Mouse (Mus musculus) gastrocnemius, postnatal 25 days (tissue): ENCODE results near the gene Gm48551. TPM values are rescaled to one million over a fixed set of nuclear protein-coding genes. Genes with fewer than 3 reads are reported as not detected.

Experiments
- DNase-seq: peaks from one replicate; pipeline ENCODE4 v3.0.0; 2022
- total RNA-seq, 2 experiments: library from RNA; stranded (reverse); gene quantifications; 1 replicate in 1 of 2; 2 replicates in 1 of 2; pipeline ENCODE4 v1.2.3; 2021

Gm48551 gene
- total RNA-seq, 2 experiments from 2014 or later: 0.78 to 1.0 TPM

DNA sequence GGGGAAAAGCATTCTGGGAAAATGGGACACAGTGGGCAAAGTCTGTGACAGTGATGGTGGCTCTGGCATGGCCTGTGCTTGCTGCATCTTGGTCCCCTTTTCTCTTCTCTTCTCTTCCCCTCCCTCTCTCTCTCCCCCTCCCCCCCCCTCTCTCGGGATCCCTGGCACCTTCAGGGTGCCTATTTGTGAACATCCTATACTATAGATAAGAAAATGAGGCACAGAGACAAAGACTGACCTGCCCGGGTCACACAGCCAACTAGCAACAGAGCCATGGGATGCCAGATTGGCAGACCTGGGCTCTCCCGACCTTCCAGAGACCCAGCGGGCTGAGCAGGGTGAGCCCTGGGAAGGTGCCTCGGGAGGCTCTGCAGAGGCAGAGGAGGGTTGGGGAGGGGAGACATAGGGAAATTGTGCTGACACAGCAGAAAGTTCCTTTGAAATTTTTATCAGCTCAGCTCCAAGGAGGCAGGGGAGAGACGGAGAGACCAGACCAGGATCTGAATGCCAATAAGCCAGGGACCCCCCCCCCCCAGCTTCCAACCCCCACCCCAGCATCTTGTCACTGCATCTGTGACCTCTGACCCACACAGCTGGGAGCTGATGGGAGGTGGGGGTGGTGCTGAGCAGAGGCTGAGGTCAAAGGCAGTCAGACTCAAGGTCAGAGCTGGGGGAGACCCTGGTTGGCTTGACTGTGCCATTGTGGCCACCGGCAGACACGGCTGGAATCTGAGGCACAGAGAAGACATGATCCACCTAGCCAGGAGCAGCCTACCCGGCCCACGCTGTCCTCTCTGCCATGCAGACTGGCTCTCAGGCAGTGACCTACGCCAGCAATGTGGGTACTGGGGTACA, 34.2 kb downstream of the Gm48551 start:
- DNase-seq: peak; percentile 7

DNA sequence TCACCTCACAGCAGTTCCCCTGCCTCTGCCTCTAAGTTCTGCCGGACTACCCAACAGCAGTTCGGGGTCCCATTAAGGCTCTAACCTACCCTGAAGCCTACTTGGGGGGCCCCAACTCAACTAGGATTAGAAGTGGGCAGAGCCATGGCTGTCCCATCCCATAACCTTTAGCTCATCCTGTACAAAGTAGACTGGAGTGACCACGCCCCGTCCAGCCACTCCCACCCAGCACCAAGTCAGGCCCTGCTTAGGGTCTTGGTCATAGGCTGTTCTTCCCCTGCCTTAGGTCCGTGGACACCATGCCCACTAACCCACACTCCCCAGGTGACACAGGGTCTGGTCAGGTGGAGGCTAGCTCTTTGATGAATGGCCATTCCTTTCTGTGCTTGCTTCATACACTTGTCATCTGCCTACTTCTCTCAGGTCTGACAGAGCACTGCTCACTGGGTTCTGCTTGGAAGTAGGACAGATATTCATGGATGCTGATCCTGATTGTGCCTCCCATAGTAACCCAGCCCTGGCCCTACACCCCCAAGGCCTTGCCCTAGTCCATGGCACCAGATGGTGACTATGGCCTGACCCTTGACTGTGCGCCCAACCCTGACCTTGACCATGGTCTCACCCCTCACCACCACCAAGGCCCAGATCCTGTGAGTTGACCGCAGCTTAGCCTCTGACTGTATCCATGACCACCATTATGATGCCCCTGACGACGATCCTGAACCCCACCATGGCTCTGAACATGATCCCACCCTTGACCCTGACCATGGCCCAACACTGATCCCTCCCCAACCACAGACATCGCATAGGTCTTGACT, 35.1 kb downstream of the Gm48551 start:
- peak; percentile 13 for DNase-seq

DNA sequence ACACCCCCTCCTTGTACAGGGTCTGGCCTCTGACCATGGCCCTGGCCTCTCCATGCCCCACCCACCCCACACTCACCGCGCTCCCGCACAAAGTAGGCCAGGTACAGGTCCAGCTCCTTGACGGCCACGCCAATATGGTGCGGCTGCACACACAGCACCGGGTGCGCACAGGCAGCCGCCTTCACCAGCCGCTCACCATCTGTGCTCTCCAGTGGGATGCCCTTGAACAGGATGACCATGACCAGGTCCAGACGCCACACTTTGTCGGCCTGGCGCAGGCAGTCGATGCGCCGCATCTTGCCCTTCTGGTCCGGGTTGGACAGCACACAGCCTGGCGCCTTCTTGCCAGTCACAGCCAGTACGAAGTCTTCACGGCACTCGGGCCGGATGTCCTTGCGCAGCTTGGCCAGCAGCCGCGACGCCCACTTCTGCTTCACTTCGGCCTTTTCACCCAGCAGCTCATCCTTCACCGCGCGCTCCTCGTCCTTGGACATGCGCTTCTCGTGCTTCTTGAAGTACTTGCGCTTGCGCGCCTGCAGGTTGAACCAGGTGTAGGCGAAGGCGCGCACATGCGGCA, 36.0 kb downstream of the Gm48551 start:
- DNase-seq: peak; percentile 26

DNA sequence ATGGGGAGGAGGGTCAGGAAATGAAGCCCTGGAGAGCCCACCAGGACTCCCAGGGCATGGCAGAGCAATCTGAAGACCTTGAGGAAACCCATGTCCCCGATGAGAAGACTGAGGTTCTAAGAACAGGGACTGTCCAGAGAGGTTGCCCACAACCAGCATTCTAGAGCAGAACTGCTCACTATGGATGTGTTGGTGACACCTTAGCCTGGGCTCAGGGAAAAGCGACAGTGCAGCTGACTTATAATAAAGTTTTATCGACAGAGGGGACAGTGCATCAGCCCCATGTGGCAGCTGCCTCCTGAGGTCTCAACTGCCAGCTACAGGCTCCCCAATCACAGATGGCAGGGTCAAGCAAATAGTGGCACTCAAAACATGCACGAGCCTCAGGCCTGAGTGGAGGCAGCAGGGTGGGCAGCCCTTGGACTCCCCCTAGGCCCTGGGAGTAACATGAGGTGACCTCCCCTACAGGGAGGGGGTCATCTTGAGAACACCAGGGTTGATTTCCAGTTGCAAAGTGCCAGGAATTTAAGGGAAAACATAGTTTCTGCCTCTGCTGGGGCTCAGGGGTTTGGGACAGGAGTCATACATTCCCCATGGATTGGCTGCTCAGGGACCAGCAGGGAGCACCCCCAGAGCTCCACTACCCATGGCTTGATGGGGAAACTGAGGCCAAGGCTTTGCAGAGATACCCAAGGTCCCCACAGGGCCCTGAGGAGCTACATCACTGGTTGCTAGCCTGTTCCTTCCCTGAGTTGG, 37.0 kb downstream of the Gm48551 start:
- DNase-seq: peak; percentile 9

DNA sequence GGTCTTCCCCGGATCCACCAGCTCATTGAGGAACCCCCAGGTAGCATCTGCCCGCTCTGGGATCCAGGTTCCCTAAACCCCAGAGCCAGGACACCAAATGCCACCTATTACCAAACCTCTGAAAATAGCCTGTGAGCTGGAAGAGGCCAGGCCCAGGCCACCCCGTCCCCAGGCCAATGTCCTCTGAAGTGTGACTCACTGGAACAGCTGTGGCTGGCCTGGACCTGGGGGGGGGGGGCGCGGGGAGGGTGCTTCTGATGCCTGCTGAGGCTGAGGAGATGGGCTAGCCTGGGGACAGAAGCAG, 37.5 kb downstream of the Gm48551 start:
- DNase-seq: peak; percentile 85

DNA sequence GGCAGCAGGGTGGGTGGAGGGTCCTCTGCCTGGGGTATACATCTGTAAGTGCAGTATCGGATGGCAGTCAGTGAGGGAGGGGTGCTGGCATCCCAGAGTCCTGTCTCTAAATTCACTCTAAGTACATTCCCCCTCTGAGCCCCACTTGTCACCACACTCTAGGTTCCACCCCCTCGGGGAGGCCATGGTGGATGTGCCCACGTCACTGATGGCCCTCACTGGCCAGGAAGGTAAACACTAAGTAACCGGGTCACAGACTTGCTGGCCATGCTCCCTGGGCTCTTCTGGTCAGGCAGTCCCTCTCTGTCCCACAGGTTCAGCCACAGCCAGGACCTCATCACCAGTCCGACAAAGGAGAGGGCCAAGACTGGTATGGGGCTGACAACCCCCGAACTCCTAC, 37.9 kb downstream of the Gm48551 start:
- DNase-seq: peak; percentile 65

DNA sequence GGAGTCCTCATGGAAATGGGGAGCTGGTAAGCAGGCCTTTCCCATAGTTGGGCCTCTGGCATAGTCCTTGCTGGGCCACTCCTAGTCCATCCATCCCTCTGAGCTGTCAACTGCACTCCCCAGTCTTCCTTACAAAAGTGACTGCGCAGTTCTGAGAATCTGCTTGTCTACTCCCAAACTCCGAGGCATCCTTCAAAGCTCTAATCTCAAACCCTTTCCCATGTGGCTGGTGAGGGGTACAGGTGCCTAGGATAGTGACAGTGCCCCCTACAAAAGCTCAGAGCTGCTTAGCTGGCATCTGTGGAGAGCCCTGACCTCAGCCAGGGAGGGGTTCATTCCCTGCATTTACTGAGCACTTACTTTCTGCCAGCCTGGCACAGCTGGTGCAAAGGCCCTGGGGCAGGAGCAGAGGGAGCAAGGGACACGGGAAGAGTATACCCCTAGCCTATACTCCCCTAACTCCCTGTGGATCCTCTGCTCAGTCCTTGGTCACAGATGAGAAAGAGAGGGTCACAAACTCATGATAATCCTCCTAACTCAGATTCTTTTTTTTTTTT, 38.5 kb downstream of the Gm48551 start:
- no peak for DNase-seq

DNA sequence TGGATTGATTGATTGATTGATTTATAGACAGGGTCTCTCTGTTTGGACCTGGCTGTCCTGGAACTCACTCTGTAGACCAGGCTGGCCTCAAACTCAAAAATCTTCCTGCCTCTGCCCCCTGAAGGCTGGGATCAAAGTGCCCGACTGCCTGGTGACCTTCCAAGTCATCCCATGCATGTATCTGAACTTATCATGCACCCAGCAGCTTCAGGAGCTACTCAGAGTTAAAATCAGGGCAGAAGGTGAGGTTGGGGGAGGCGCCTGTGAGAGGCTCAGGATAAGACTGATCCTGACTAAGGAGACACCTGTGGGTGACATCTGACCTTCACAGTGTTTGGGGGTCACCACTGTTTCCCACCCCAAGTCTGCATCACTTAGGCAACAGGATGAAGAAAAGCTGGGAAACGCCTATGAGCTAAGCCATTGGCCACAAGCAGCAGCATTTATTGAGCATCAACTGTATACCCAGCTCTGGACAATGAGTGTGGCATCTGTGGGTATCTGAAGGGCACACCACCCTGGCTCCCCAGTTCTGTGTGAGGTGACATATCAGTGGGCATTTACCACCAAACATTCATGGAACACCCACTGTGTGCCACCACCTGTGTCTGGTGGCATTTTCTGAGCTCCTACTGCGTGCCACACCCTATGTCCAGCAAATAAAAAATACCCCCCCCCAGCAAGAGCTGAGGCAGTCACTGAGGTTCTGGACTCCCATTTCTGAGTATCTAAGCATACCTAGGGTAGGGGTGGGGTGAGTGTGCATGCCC, 39.4 kb downstream of the Gm48551 start:
- DNase-seq: peak; percentile 7

DNA sequence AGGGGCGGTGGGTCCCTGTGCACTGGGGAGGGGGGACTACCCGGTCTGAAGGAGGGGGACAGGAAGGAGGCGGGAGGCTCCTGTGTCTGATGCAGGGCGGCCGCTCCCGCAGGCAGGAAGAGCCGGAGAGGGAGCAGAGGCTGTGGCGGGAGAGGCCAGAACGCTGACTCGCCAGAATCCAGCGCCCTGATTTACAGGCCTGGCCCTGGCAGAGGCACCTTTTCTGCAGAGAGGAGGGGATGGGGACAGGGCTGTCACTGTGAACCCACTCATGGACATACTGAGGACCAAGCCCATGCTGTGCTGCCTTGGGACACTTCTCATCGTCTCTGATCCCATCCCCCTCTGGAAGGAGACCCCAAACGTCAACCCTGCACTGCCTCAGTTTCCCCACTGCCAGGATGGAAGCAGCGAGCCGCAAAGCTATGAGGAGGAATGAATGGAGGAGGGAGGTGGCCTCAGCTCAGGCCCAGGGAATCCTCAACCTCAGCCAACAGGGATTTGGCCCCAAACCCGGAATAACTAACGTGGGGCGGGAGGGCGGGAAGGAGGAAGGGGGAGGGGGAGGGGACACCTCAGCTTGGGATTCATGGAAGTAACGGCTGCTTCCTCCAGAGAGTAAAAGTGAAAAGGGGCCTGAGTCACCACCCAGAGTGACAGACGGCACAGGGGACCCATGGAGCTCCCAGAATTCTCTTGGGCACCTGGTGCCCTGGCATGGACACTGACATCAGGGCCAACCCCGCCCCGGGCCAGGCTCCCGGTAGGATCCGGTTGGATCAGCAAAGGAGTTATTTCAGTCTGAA, 40.2 kb downstream of the Gm48551 start:
- DNase-seq: peak; percentile 88

DNA sequence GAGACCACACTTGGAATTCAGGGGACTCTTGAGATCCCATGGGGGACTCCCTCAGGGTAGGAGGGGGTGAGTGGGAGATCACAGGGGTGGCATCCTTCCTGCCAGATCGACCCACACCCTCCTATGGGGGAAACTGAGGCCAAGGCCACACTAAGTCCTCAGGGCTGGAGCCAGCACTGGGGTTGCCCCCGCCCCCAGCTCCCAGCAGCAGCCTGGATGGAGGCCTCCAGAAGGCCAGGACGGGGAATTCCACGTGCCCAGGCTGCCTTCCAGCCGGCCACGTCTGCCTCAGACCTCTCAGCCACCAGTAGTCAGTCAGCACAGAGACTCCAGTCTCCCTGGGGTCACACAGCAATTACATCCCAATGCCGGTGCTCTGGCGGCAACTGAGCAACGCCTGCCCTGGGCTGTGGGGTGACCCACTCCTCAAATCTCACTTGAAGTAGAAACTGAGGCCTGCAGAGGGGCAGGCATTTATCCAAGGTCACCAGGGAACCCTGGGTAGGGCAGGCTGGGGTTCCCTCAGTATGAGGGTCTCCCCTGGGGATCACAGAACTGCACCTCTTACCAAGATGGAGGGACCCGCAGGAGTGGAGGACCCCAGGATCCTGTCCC, 41.1 kb downstream of the Gm48551 start:
- DNase-seq: peak; percentile 79

DNA sequence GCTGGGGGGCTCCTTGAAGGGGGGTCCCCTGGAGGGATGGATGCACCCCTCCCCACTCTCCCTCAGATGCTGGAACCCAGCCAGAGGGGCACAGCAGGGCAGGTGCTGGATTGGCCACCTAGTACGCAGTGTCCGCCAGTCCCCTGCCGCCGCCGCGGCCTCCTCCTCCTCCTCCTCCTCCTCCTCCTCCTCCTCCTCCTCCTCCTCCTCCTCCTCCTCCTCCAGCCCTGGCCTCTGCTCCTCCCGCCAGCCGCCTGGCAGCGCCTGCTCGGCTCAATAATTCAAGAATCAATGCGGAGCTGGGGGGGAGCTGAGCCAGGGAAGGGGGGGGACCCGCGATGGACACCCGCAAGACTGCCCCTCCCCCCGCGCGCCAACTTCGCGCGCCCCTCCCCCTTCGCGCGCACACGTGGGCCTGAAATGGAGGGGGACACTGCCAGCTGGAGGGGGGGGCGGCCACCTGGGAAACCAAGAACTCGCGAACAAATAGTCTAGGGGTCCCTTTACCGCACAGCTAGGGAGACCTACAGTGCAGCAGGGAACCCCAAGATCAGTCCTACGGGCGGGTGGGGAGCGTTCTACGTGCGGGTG, 41.9 kb downstream of the Gm48551 start:
- DNase-seq: peak; percentile 69

DNA sequence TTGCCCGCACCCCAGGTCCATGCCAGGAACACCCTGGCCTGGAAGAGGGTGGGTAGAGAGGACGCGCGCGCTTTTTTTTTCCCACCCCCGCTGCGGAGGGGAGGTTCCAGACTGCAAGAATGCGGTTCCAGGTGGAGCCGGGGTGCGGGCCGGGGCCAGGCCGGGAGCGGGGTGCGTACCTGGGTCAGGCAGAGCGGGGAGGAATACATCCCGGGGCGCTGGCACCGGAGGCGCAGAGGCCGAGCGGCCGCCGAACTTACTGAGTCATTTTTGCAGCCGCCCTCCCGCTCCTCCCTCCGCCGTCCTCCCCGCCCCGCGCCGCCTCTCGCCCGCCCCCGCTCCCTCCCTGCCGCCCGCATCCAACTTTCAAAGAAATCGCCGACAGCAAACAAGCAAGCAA, 42.6 kb downstream of the Gm48551 start:
- DNase-seq: peak; percentile 82

DNA sequence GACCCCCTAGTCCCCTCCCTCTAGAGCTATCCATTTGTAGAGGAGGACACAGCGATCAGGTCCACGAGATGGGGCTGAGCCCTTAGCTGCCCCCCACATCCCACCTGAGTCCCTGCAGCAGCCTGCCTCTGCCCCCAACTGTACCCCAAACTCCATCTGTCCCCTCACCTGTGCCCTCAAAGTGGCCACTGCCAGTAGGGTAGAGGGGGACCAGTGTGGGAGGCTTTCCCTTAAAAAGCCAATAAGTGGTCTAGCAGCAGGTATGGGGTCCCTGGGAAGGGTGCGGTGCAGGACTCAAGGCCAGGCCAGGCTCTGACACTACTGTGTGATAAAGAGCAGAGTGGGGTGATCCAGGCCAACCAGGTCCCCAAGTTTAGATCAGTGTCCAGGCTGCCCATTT, 43.1 kb downstream of the Gm48551 start:
- DNase-seq: no peak

DNA sequence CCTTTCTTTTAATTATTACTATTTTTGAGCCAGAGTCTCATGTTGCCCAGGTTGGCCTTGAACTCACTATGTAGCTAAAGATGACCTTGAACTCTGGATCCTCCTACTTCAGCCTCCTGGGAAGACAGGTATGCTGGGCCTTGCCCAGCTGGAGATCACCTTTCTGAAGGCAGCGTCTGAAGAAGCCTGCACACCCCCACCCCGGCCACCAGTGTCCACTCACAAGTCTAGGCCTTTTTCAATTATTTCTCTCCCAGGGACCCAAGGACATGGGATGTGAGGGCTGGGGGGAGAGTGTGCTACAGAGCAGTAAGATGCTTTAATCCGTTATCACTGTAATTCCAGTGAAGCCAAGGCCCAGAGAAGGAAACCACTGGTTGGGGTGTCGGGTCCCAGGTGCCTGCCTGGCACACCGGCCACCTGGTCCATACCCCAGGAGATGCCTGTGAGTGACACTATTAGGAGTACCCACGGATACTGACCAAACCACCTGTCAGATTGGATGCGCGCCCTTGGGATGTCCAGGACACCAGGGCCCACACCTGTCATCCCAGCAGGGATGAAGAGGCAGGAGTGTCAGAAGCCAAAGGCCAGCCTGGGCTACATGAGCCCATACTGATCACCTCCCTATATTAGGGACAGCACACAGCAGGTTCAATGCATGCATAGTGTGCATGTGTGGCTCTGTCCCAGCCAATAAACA, 43.7 kb downstream of the Gm48551 start:
- no peak for DNase-seq

DNA sequence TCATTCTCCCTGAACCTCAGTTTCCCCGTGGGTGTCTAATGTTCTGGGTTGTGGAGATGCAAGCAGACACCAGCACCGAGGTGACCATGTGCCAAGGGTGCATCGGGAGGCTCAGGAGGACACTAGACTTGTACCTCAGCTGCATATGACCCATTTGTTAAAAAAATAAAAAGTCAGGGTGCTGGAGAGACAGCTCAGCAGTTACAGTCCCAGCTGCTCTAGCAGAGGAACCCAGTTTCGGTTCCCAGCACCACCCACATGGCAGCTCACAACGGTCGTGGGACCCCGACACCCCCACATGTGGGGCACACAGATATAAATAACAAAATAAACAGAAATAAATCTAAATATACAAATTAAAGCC, 44.2 kb downstream of the Gm48551 start:
- DNase-seq: no peak

DNA sequence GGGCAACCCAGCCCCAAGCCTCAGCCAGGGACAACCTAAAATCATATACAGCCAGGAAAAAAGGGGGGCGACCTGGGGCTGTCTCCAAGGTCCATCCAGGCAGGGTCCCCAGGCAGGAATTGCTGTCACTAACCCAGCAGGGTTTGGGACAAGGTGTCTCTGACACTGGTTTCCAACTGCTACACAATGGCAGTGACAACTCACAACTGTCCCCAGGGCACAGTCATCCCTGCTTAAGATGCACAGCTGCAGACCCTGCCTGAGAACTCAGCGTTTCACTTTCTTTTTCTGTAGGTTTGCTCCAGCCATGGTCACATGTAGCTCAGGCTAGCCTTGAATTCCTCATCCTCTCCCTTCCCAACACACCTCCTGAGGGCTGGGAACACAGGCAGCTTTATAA, 44.8 kb downstream of the Gm48551 start:
- peak; percentile 10 for DNase-seq

DNA sequence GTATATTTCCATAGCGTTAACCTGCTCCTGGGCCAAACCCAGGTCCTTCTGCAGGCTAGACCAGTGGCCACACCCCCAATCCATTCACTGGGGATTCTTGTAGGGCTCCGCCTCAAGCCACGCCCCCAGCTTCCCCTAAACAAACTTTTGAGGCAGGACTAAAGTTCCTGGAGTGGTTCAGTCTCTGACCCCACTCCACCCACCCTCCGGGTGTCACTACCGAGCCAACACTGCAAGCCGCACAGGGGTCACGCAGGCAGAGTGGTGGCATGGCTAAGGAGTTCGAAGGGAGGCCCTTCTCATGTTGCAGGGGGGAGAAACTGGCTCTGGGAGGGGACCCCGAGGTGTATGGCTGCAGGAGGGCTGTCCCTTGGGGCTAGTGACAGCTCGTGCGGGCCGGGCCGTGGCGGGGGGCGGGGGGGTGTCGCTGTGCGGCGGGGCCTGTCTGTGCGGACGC, 45.4 kb downstream of the Gm48551 start:
- DNase-seq: peak; percentile 85

DNA sequence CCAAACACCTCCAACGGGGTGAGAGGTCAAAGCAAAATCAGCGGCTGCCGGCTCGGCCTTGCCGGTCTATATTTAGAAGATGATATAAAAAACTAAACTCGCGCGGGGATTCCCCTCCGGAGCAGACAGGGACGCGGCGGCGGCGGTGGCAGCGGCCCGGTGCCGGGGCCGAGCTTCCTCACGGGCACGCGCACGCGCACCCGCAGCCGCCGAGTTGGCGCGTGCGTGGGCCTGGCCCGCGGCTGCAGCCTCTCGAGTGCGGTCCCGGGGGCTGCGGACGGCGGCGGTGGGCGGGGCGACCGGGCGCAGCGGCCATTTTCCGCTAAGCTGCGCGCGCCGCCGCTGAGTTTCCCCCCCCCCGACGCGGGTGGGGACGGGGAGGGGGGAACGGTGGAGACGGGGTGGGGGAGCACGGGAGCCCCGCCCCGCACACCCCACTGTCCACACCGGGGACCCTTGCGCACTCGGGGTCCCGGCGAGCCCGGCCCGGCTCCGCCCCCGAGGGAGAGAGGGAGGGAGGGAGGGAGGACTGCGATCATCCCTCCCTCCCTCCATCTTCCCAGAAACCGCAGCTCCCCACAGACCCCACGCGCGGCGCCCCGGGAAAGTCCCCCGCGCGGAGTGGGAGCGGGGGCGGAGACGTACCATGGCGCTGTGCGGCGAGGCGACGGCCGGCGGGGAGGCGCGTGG, 46.0 kb downstream of the Gm48551 start:
- peak; percentile 90 for DNase-seq
